Mouse (Mus musculus) megakaryocyte, embryonic 14.5 days (primary cell): ENCODE measurements at regions not wholly inside any gene's neighbourhood (a gene's known extent, or its start where the extent isn't known, plus 50 kb on each side); places are given as distances from the start of the nearest gene placed in this dataset.
A peak's percentile ranks its signal among the peaks of the same experiment; 100 is the strongest.

Experiments used
- H3K27me3 ChIP-seq: replicated peaks from 2 replicates; pipeline ENCODE3; 2012; ENCODE audit warnings: inconsistent platforms
- H3K36me3 ChIP-seq: replicated peaks from 2 replicates; pipeline ENCODE3; 2012; ENCODE audit warnings: low read length, inconsistent platforms, mixed read lengths
- H3K4me1 ChIP-seq: 2 replicates; pipeline ENCODE4 v1.6.1; 2012; ENCODE audit warnings: inconsistent platforms
- H3K4me3 ChIP-seq: replicated peaks from 2 replicates; pipeline ENCODE3; 2012; ENCODE audit warnings: moderate library complexity, mild to moderate bottlenecking, inconsistent platforms
- H3K9me3 ChIP-seq: 2 replicates; pipeline ENCODE4 v1.6.1; 2012; ENCODE audit warnings: inconsistent platforms
- FLI1 ChIP-seq: IDR thresholded peaks from 2 replicates; pipeline ENCODE4 v1.6.1; 2012; ENCODE audit warnings: low read length, inconsistent platforms, mixed read lengths
- GATA1 ChIP-seq: IDR thresholded peaks from 3 replicates; pipeline ENCODE4 v1.6.1; 2012; ENCODE audit warnings: mixed read lengths, low read length, inconsistent platforms, borderline replicate concordance

DNA sequence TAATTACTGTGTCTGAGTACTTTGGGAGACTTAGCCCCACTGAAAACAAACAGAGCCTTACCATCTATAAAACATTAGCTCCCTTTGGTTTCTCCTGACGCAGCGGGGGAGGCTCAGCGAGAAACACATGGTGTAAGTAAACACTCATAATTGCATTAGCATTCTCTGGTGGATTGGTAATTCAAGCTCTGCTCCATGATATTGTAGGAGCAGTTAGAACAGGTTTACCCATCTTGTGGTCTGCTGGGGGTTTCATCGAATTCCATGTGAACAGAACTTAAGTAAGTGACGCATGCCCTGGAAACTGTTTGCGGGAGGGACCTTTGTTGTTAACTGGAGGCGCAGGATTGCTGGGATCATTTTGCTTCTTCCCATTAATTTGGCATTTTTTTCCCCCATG lies 249.2 kb upstream of the Fam241a start:
- no peaks in the 10 kb centered on the region for H3K27me3 ChIP-seq

DNA sequence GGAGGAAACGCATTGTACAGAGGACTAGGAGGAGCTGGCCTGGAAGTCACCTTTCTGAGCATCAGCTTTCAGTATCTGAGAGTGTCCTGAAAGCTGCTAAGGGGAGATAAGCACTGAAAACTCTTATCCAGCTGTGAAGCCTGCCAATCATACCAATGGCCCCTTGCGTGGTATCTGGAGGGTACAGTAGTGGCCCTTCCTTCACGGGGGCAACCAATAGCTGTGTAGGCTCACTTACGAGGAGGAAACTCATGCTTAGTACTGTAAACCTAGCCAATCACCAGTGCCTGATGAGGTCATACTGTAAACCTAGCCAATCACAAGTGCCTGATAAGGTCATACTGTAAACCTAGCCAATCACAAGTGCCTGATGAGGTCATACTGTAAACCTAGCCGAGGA lies 231.7 kb upstream of the Fam241a start:
- Histone ChIP-seq H3K36me3 (no peaks in the 10 kb centered on the region), H3K9me3 (no peaks in the 10 kb centered on the region), H3K4me1 (no peaks in the 10 kb centered on the region; the same call in 1 of the 2 replicates), H3K27me3 (no peaks in the 10 kb centered on the region), H3K4me3 (no peak overlapping the region)
- TF ChIP-seq FLI1 (no peak), GATA1 (no peak)

More for the DNA sequence above, 249.2 kb upstream of the Fam241a start:
- Histone ChIP-seq H3K9me3 (peaks cover 7% of the 10 kb centered on the region; the same call in 1 of the 2 replicates), H3K4me1 (no peaks in the 10 kb centered on the region), H3K36me3 (no peaks in the 10 kb centered on the region), H3K4me3 (no peak overlapping the region)
- TF ChIP-seq GATA1 (no peak), FLI1 (no peak)

DNA sequence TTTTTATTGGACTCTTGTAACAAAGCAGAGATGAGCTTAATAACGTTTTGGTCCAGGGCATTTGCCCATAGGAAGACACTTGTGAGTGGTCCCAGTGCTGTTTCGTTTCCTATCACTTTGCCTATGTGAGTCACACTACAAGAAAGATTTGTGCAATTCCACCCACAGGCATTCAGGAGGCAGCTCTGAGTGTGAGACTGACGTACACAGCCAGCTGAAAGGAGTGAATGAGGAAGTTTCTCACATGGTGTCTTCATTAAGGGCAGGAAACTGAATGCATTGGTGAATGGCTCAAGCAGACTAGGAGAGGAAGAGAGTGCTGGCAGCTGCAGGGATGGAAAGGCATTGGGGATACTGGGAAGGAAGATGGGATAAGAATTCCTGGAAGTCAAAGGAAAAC lies 230.5 kb upstream of the Fam241a start:
- TF ChIP-seq GATA1 (no peak), FLI1 (no peak)
- no peak overlapping the region for H3K4me3 ChIP-seq
- no peaks in the 10 kb centered on the region for H3K27me3 ChIP-seq
- H3K4me1 ChIP-seq, result no peaks in the 10 kb centered on the region; the same call in 1 of the 2 replicates
- H3K9me3 ChIP-seq, result no peaks in the 10 kb centered on the region
- H3K36me3 ChIP-seq, result no peaks in the 10 kb centered on the region

DNA sequence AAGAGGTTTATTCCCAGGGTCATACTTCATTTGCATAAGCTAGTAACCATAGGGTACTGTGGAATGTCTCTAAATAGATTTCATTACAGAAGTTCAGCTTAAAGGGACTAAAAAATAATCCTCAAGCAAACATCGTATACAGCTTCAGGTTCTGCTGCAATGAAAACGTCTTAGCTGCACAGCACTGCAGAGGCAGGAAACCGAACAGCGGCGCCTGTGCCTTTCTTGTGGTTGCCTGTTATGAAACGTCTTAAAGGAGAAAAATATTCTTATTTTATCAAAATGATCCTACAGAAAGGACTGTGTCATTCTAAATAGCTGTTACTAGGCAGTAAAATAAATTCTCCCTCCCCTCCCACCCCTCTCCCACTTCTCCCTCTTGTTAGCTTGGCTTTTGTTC lies 226.0 kb upstream of the Fam241a start:
- H3K9me3 ChIP-seq, result no peaks in the 10 kb centered on the region
- H3K4me3 ChIP-seq, result peak overlapping the region; percentile 73
- no peaks in the 10 kb centered on the region for H3K36me3 ChIP-seq
- H3K27me3 ChIP-seq, result no peaks in the 10 kb centered on the region
- TF ChIP-seq GATA1 (no peak), FLI1 (no peak)
- H3K4me1 ChIP-seq, result no peaks in the 10 kb centered on the region; the same call in 1 of the 2 replicates

DNA sequence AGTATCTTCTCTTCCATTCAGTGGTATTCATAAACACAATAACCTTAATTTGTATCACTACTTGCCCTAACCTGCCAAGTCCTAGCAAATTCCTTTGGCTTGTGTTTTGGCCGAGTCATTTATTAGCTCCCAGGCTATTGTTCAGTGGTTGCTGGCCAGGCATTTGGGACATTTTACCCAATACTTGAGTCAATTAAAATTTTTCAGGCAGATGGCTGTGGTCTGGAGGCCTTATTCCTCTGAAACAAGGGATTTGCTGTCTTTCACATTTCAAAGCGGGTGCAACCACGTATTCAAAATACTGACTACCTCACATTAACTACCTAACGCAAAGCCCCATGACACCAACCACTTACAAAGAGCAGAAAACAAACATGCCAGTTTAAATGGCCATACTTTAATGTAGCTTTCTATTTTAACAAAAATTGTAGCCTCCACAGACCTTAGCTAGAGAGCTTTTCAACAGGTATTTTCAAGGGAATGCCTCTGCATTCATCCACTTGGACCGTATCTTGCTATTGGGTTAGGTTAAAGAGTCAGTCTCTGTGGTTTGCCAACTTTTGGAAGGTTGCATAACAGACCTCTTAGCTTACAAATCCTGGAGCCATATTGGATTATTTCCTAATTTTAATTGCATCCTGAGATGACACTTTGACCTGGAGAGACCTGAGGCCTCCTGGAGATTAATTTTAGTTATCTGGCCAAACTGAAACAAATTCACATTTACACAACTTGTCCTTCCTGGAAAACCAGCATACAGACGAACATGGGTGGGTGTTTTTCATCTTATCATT lies 224.7 kb upstream of the Fam241a start:
- H3K4me1 ChIP-seq, result no peaks in the 10 kb centered on the region; the same call in 1 of the 2 replicates
- H3K9me3 ChIP-seq, result peaks cover 5% of the 10 kb centered on the region; the same call in 1 of the 2 replicates
- no peak overlapping the region for H3K4me3 ChIP-seq
- no peaks in the 10 kb centered on the region for H3K36me3 ChIP-seq
- TF ChIP-seq GATA1 (no peak), FLI1 (no peak)
- no peaks in the 10 kb centered on the region for H3K27me3 ChIP-seq

DNA sequence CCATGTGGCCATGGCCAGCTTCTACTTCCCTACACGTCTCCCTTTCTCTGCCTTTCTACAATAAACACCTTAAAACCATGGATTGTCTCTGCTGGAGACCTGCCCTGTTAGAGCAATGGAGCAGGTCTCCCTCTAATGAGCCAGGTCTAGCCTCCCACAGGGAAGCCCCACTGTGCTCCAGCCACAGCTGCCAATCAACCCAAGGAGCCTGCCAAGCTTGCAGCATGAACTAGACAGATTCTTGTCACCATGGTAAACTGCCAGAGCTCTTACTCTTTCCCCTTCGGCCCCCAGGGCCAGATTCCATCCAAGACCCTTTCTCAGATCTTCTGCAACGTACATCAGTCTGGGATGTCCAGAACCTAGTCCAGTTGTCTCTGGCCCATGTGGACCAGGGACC lies 217.1 kb upstream of the Fam241a start:
- TF ChIP-seq GATA1, result no peak
- no peak for TF ChIP-seq FLI1
- Histone ChIP-seq H3K4me3 (no peak overlapping the region), H3K27me3 (no peaks in the 10 kb centered on the region), H3K4me1 (no peaks in the 10 kb centered on the region), H3K36me3 (no peaks in the 10 kb centered on the region), H3K9me3 (peaks cover 21% of the 10 kb centered on the region)

DNA sequence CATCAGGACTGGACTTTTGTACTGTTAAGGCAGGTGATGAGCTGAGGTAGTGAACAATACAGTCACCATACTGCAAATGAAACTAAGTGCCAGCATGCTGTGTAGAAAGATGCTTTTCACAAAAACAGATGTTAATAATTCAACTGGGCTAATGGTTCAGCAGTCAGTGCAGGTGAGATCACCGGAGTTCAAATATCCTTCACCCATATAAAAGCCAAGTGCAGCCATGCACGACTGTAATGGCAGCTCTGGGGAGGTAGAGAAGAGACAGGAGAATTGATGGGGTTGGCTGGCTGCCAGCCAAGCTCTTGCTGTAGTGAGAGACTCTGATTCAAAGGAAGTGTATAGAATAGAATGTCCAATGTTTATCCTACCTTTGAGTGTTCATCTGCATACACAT lies 214.3 kb upstream of the Fam241a start:
- no peaks in the 10 kb centered on the region for H3K4me1 ChIP-seq
- H3K9me3 ChIP-seq, result peaks cover 13% of the 10 kb centered on the region
- TF ChIP-seq GATA1 (no peak), FLI1 (no peak)
- H3K27me3 ChIP-seq, result no peaks in the 10 kb centered on the region
- H3K4me3 ChIP-seq, result no peak overlapping the region
- H3K36me3 ChIP-seq, result no peaks in the 10 kb centered on the region

DNA sequence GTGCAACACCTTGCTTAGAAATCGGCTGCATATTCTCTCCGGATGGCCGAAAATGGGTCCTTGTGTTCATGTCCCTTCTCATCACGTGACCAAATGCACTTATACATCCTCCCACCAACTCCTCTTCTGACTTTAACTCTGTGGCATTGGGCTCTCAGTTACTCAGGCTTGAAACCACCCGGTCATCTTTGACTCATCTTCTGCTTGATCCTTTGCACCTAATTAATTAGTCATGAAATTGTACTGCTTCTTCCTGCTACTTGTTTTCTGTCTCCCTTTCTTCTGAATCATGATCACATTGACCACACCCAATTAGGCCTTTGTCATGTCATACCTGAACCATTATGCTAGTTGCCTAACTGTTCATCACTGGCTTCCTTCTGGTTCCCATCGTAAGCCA lies 208.4 kb upstream of the Fam241a start:
- no peaks in the 10 kb centered on the region for H3K27me3 ChIP-seq
- H3K9me3 ChIP-seq, result peaks cover 4% of the 10 kb centered on the region
- H3K4me3 ChIP-seq, result no peak overlapping the region
- no peaks in the 10 kb centered on the region for H3K36me3 ChIP-seq
- TF ChIP-seq FLI1 (no peak), GATA1 (no peak)
- H3K4me1 ChIP-seq, result no peaks in the 10 kb centered on the region

DNA sequence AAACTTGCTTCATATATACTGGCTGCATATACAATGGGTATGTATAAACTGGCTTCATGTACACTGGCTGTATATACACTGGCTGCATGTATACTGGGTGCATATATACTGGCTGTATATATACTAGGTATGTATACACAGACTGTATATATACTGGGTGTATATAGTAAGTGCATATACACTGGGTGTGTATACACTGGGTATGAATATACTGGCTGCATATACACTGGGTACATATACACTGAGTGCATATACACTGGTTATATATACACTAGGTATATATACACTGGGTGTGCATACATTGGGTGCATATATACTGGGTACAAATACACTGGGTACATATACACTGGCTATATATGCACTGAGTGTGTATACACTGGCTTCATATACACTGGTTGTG lies 196.9 kb upstream of the Fam241a start:
- no peaks in the 10 kb centered on the region for H3K4me1 ChIP-seq
- no peaks in the 10 kb centered on the region for H3K9me3 ChIP-seq
- no peak overlapping the region for H3K4me3 ChIP-seq
- no peaks in the 10 kb centered on the region for H3K27me3 ChIP-seq
- no peak for TF ChIP-seq FLI1
- TF ChIP-seq GATA1, result no peak
- H3K36me3 ChIP-seq, result no peaks in the 10 kb centered on the region

DNA sequence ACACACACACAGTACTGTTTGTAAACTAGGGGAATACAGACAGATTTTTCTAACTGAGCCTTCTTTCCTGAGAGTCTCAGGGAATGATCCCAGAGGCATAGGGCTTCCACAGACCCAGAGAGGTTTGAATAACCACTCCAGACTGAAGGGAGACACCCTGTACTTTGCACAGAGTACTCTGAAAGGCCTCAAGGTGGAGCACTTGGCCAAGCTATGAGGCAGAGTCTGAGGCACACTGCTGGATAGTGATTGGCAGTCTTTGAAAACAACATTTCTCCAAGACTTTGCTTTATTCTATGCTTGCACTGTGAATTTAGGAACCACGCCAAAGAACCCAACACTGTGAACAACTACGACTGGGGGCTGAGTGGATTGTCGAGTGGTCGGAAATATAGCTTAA lies 192.1 kb upstream of the Fam241a start:
- Histone ChIP-seq H3K4me1 (no peaks in the 10 kb centered on the region), H3K36me3 (no peaks in the 10 kb centered on the region), H3K9me3 (no peaks in the 10 kb centered on the region), H3K27me3 (no peaks in the 10 kb centered on the region), H3K4me3 (no peak overlapping the region)
- no peak for TF ChIP-seq GATA1
- TF ChIP-seq FLI1, result no peak
